Mouse (Mus musculus) C2C12 (cell line): ENCODE data around the gene Trim15.

Experiments
- CEBPB ChIP-seq: IDR thresholded peaks from one replicate; pipeline ENCODE4 v1.6.1; 2011; ENCODE audit warnings: low read depth, mild to moderate bottlenecking, control low read depth, moderate library complexity
- CTCF ChIP-seq: IDR thresholded peaks from one replicate; pipeline ENCODE4 v1.5.1; 2011; ENCODE audit not compliant: control insufficient read depth, insufficient read depth, insufficient read length
- MAX ChIP-seq: IDR thresholded peaks from one replicate; pipeline ENCODE4 v1.6.1; 2011; ENCODE audit warnings: mild to moderate bottlenecking, control low read depth
- MYOD1 ChIP-seq: IDR thresholded peaks from one replicate; pipeline ENCODE4 v1.6.1; 2011; ENCODE audit warnings: low read depth; ENCODE audit not compliant: control insufficient read depth, insufficient read length
- USF1 ChIP-seq: IDR thresholded peaks from one replicate; pipeline ENCODE4 v1.6.1; 2011; ENCODE audit warnings: low read depth, mild to moderate bottlenecking, control low read depth, moderate library complexity

- no peak for TF ChIP-seq CTCF
- TF ChIP-seq USF1, result no peak
- no peak for TF ChIP-seq MYOD1
- TF ChIP-seq MAX, result no peak
- no peak for TF ChIP-seq CEBPB
Measured at GRCm38 (mm10) chr17:36893387-36893786, 26.4 kb upstream of the Trim15 start.
